Mouse (Mus musculus): Measurements from ENCODE around the gene Sfmbt1.
"Not testable (repeated sequence)": the region's sequence is repeated elsewhere in the genome, so short reads cannot be mapped to it uniquely, and the experiment has no call there.

Sfmbt1 gene

GRCm38 (mm10) chr14:30704098-30704855 lies 10.4 kb upstream of the Sfmbt1 start:
- ChIA-PET POLR2A (interaction anchor here in 2 of 4 experiments (0.6 to 1.1 kb wide), 3 partner anchors 132 to 287 kb away, joined by 4 to 5 read pairs (median 4); no protein-coding TSS in a partner anchor), CTCF (interaction anchor here in 1 of 4 experiments (0.6 to 1.0 kb wide), 2 partner anchors 32 to 93 kb away, joined by 5 to 7 read pairs; no protein-coding TSS in a partner anchor)

DNA sequence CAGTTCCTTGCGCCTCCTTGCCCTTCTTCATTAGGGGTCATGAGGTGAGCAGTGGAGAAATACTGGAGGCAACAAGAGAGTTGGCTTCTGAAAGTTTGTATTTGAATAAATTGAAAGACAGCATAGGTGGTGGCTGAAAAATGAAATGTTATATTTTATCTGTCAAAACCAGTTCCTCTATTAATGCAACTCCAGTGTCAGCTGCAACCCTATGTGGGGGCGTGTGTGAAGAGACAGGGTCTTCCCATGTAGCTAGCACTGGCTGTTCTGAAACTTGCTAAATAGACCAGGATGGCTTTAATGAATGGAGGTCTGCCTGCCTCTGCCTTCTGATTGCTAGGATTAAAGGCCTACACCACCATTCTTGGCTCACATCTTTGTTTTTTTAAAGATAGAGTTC lies 2.8 kb upstream of the Sfmbt1 start:
- ChIA-PET POLR2A (no interaction called here), CTCF (interaction anchor here in 1 of 4 experiments (0.6 kb wide), 2 partner anchors 269 to 460 kb away, joined by 4 read pairs; no protein-coding TSS in a partner anchor)

DNA sequence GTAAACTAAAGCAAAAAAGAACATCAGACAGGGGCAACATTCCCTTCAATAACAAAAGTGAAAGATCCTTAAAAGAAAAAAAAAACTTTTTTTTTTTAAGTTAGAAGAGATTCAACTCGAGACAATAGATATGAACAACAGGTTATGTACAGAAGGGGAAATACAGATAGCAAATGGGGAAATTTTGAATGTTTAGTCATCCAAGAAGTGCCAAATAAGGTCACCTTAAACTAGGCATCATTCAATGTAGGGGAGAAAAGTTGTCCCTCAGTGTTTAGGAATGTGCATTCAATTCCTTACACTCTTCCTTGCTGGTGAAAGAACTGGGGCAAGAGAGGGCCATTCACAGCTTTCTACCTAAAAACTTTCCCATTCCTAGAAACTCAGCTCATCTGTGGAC lies 880 bp upstream of the Sfmbt1 start:
- CTCF ChIA-PET: interaction anchor here in 1 of 4 experiments (0.7 kb wide), 1 partner anchor 165 kb away, joined by 3 read pairs; the partner anchor contains the start of gene Mustn1
- POLR2A ChIA-PET: interaction anchor here in 3 of 4 experiments (0.6 to 2.1 kb wide), 8 partner anchors 10 to 580 kb away, joined by 3 to 9 read pairs (median 3); partner anchors contain the start of genes Nek4 (in 1 of the 3) and Prkcd (in 1 of the 3)

- CTCF ChIA-PET: interaction anchor here in 2 of 4 experiments (0.7 to 1.3 kb wide), 2 partner anchors 15 to 196 kb away, joined by 3 to 5 read pairs; no protein-coding TSS in a partner anchor
- POLR2A ChIA-PET: interaction anchor here in 3 of 4 experiments (0.5 to 2.1 kb wide), 25 partner anchors 9 to 431 kb away, joined by 3 to 9 read pairs (median 4); partner anchors contain the start of genes Prkcd (in 2 of the 3), Nek4 (in 1 of the 3) and Tmem110 (in 1 of the 3)
These were observed 985 bp downstream of the Sfmbt1 start for GRCm38 (mm10) chr14:30715618-30716050.

DNA sequence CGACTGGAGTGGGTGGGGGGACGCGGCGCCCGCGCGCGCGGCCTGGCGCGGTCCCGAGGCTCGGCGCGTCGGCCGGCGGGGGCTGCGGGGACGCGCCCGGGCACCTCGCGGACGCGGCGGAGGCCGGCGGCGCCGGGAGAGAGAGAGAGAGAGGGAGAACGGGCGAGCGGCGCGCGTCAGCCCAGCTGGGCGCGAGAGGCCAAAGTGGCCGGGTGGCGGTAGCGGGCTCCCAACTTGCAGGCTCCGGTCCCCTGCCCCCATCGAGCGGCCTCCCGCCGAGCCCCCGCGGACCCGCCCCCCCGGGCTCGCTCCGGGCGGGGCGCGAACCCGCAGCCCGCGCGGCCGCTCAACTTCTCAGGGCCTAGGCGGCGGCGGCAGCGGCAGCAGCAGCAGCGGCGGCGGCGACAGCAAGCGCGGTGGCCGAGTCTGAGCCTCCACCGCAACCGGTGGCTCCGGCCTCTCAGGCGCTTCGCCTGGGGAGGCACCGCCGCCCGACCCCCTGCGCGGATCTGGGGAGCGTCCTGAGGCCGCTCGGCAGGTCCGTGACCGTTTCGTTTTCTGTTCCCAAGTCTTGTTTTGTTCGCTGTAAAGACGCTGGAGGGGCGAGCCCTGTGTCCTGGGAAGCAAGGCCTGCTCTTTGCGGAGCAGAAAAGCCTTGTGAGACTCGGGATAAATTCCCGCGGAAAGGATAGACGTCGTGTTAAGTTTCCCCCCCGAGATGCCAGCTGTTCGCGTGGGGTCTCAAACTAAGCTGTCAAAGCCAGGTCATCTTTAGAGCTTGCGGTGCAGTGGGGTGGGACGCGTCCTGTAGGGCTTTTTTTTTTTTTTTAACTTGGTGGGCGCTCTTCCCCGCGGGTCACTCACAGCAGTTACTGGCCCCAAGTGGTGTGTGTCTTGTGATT lies 1.7 kb downstream of the Sfmbt1 start:
- POLR2A ChIA-PET: interaction anchor here in 3 of 4 experiments (0.6 to 2.1 kb wide), 19 partner anchors 9 to 234 kb away, joined by 3 to 9 read pairs (median 4); partner anchors contain the start of genes Prkcd (in 2 of the 3), Nek4 (in 1 of the 3) and Tmem110 (in 1 of the 3)
- CTCF ChIA-PET: interaction anchor here in 1 of 4 experiments (1.3 kb wide), 1 partner anchor 16 kb away, joined by 3 read pairs; no protein-coding TSS in a partner anchor

- CTCF ChIA-PET: no interaction called here
These were observed 2.3 kb downstream of the Sfmbt1 start for GRCm38 (mm10) chr14:30716953-30717285.

DNA sequence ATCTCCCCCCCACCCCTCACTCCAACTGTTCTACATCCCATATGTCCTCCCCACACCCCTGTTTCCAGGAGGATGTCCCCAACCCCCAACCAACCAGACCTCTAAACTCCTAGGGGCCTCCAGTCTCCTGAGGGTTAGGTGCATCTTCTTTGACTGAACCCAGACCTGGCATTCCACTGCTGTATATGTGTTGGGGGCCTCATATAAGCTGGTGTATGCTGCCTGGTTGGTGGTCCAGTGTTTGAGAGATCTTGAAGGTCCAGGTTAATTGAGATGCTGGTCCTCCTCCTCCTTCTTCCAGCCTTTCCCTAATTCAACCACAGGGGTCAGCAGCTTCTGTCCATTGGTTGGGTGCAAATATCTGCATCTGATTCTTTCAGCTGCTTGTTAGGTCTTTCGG lies 4.0 kb downstream of the Sfmbt1 start:
- CTCF ChIA-PET, POLR2A ChIA-PET: not testable (repeated sequence)

More at GRCm38 (mm10) chr14:30716953-30717285, 2.3 kb downstream of the Sfmbt1 start:
- POLR2A ChIA-PET: interaction anchor here in 2 of 4 experiments (0.7 to 0.8 kb wide), 3 partner anchors 27 to 187 kb away, joined by 3 to 4 read pairs (median 4); no protein-coding TSS in a partner anchor

DNA sequence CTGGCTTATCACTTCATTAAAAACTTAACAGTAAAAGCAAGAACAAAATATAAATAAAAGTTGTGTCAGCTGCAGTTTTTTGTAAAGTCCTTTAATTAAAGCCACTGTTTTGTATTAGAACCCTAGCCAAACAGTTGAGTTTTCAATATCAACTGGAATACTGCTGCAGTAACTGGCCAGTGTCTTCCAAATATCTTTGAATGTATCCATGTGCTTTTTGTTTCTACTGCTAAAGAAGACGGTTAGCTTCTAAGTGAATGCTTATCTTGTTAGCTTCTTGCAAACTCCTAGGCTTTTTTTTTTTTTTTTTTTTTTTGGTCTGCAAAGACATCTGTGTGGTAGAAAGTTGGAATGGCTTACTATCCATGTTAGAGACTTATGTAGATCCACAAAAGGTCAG lies 4.9 kb downstream of the Sfmbt1 start:
- ChIA-PET POLR2A (interaction anchor here in 3 of 4 experiments (0.6 to 0.7 kb wide), 4 partner anchors 74 to 231 kb away, joined by 3 to 5 read pairs (median 3); partner anchors contain the start of gene Nek4 (in 1 of the 3)), CTCF (interaction anchor here in 1 of 4 experiments (0.6 kb wide), 1 partner anchor 47 kb away, joined by 8 read pairs; no protein-coding TSS in a partner anchor)

GRCm38 (mm10) chr14:30721850-30722249 lies 7.2 kb downstream of the Sfmbt1 start:
- CTCF ChIA-PET: interaction anchor here in 1 of 4 experiments (0.6 kb wide), 1 partner anchor 212 kb away, joined by 4 read pairs; no protein-coding TSS in a partner anchor
- POLR2A ChIA-PET: no interaction called here

DNA sequence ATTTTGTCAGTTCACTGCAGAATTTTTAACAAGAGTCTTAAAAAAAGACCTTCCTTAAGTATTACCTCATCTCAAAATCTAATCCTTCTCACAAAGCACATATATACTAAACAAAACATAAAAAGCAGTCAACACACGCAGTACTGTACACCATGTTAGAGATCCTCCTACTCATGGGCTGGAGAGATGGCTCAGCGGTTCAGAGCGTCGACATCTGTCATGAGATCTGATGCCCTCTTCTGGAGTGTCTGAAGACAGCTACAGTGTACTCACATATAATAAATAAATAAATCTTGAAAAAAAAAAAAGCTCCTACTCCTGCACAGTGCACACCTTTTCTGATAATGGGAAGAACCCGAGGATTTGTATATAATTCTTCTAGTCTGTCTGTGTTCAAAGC lies 7.8 kb downstream of the Sfmbt1 start:
- ChIA-PET CTCF (interaction anchor here in 1 of 4 experiments (0.6 kb wide), 2 partner anchors 150 to 211 kb away, joined by 3 to 4 read pairs; no protein-coding TSS in a partner anchor), POLR2A (interaction anchor here in 1 of 4 experiments (0.8 kb wide), 1 partner anchor 12 kb away, joined by 3 read pairs; no protein-coding TSS in a partner anchor)

DNA sequence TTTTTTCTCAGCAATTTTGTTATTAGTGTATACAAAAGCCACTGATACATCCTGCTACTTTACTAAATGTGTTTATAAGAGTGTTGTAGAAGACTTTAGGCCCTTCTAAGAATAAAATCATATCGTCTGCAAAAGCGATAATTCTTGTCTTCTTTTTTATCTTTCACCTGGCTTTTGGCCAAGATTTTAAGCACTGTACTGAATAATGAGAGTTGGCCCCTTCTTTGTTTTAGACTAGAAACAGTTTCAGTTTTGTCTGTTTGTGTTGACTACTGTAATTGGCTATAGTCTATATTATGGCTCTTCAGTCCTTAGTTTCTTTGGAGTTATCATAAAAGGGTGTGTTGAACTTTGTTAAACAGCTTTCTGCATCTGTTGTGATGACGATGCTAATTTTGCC lies 17.2 kb downstream of the Sfmbt1 start:
- POLR2A ChIA-PET: no interaction called here
- CTCF ChIA-PET: no interaction called here

DNA sequence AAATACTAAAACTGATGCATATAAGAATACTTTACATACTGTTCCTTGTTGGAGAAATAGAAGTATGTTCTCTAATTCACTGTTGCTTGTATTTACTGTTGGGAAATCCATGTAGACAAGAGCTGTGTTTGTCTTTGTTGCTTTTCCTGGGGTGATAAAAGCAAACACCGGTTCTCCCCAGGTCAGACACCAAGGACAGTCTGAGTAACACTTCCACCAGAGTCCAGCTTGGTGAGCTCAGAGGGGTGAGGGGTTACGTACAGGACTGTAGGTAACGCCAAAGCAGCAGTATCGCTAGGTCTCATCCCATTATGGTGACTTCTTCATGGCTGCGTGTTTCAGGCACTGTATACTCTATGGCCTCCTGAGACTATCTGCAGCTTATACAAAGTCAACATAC lies 20.0 kb downstream of the Sfmbt1 start:
- POLR2A ChIA-PET: interaction anchor here in 1 of 4 experiments (0.7 to 0.8 kb wide), 2 partner anchors 12 to 13 kb away, joined by 3 read pairs; no protein-coding TSS in a partner anchor
- CTCF ChIA-PET: interaction anchor here in 1 of 4 experiments (0.7 kb wide), 1 partner anchor 625 kb away, joined by 4 read pairs; no protein-coding TSS in a partner anchor

DNA sequence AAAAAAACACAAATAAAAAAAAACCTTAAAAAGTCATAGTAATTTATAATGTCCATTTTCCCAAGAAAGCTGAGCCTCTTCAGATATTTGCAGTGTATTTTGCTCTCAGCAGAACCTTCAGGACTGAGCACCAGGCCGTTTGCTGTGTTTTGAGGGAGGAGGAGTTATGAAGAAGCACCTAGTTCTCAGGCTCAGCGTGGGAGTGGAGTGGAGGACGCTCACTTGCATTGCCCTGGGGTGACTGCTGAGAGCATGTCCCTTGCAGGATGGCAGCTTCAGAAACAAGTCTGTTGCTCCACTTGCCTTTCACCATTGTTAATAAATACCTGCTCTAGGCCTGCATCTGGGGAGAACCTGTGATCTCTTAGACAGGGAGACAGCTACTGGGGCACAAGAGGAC lies 21.2 kb downstream of the Sfmbt1 start:
- CTCF ChIA-PET: no interaction called here
- POLR2A ChIA-PET: interaction anchor here in 2 of 4 experiments (0.9 to 1.1 kb wide), 2 partner anchors 8 to 23 kb away, joined by 3 to 5 read pairs; no protein-coding TSS in a partner anchor

DNA sequence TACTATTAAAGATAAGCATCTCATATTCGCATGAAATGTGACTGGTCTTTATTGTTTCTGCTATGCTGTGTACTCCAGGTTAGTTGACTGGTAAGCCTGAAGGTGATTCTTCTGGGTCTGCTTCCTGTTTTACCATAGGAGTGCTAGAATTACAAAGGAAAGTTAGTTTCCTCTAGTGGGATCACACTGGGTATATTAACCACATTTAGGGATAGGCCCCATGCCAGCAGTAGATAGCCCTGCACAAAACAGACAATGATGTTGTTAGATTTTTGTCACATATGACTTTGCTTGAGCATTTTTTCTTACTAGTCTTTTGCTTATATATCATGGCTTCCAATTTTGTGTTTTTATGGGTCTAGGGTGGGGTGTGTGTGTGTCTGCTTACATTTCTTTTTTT lies 21.8 kb downstream of the Sfmbt1 start:
- CTCF ChIA-PET: no interaction called here

DNA sequence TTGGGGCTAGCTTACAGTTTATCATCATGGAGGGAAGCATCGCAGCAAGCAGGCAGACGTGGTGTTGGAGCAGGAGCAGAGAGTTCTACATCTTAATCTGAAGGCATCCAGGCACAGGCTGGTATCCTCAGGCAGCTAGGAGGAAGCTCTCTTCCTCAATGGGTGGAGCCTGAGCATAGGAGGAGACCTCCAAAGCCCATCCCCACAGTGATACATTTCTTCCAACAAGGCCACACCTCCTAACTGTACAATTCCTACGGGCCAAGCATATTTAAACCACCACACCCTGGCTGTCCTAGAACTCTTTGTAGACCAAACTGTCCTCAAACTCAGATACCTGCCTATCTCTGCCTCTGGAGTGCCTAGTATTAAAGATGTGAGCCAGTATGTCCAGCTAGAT lies 29.2 kb downstream of the Sfmbt1 start:
- ChIA-PET CTCF (no interaction called here), POLR2A (interaction anchor here in 2 of 4 experiments (0.6 to 2.2 kb wide), 9 partner anchors 8 to 422 kb away, joined by 3 to 5 read pairs (median 3); no protein-coding TSS in a partner anchor)

More for the DNA sequence above, 21.8 kb downstream of the Sfmbt1 start:
- POLR2A ChIA-PET: interaction anchor here in 2 of 4 experiments (0.9 to 1.1 kb wide), 2 partner anchors 8 to 22 kb away, joined by 3 to 5 read pairs; no protein-coding TSS in a partner anchor

GRCm38 (mm10) chr14:30746160-30746559 lies 31.5 kb downstream of the Sfmbt1 start:
- CTCF ChIA-PET: no interaction called here

DNA sequence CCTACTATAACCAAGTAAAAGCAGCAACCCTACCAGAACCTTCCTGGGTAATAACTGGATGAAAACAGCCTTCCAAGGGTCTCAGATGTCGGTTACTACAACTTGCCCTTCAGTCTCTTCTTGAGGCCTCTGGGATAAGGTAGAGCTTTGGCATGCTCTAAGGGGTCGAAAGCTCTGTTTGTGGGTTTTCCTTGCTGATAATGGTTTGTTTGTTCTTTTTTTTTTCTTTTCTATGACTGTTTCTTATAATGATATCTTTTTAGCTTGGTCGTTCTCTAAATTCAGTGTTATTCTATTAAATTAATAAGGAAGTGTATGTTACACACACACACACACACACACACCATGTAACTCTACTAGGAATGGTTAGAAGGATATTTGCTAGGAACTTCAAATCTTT lies 42.6 kb downstream of the Sfmbt1 start:
- POLR2A ChIA-PET: interaction anchor here in 1 of 4 experiments (1.1 to 1.9 kb wide), 2 partner anchors 14 to 68 kb away, joined by 3 to 4 read pairs; partner anchors contain the start of gene Tmem110
- CTCF ChIA-PET: interaction anchor here in 2 of 4 experiments (0.6 to 0.7 kb wide), 2 partner anchors 33 to 101 kb away, joined by 3 read pairs; no protein-coding TSS in a partner anchor

More at GRCm38 (mm10) chr14:30746160-30746559, 31.5 kb downstream of the Sfmbt1 start:
- POLR2A ChIA-PET: interaction anchor here in 1 of 4 experiments (0.5 kb wide), 1 partner anchor 117 kb away, joined by 3 read pairs; no protein-coding TSS in a partner anchor

GRCm38 (mm10) chr14:30761211-30761610 lies 46.6 kb downstream of the Sfmbt1 start:
- CTCF ChIA-PET: no interaction called here
- POLR2A ChIA-PET: interaction anchor here in 1 of 4 experiments (1.0 kb wide), 1 partner anchor 24 kb away, joined by 3 read pairs; no protein-coding TSS in a partner anchor

Measured in embryonic stem cell, embryonic (primary cell).